Mouse (Mus musculus): ENCODE measurements around the gene Ubr4.

- no peak for TF ChIP-seq CTCF (IDR thresholded peaks at IDR 0.05 in 2 of 3, conservative IDR thresholded peaks at IDR 0.05 in 1 of 3; ENCODE audit: control insufficient read depth in 1 of 3, insufficient read depth in 1 of 3, low read depth in 2 of 3, low read length in 3 of 3, poor library complexity in 1 of 3, severe bottlenecking in 1 of 3)
- no peak for TF ChIP-seq SMC3 (IDR thresholded peaks at IDR 0.05; ENCODE audit: low read depth, low read length)
- no peak for TF ChIP-seq POLR2A (IDR thresholded peaks at IDR 0.05; ENCODE audit: control insufficient read depth in 1 of 2, insufficient read depth in 1 of 2, low read depth in 1 of 2, low read length in 2 of 2, poor library complexity in 1 of 2)
- no peak for TF ChIP-seq USF1 (IDR thresholded peaks at IDR 0.05; ENCODE audit: low read depth, low read length)
- no peak for TF ChIP-seq ZC3H11A (IDR thresholded peaks at IDR 0.05; ENCODE audit: low read depth, low read length)
- TF ChIP-seq RCOR1 (IDR thresholded peaks at IDR 0.05; ENCODE audit: low read depth, low read length): no peak
- TF ChIP-seq EP300 (IDR thresholded peaks at IDR 0.05; ENCODE audit: low read depth in 1 of 2, low read length in 2 of 2): no peak
Observed at GRCm38 (mm10) chr4:139441806-139442205, 89.4 kb downstream of the Ubr4 start.

Measured in MEL (cell line).